Mouse (Mus musculus) small intestine, adult 10 weeks (tissue): Measurements from ENCODE around the gene Chst5. TPM values are rescaled to one million over a fixed set of nuclear protein-coding genes. Genes with fewer than 3 reads are reported as not detected.

Experiments
- polyA plus RNA-seq: library from polyadenylated mRNA; stranded (reverse); fragments of 350-450 nt; fragmentation: Illumina TruSeq; extraction: RNeasy Lipid Tissue Mini Kit (QIAGEN cat#74804); gene quantifications from one replicate; pipeline ENCODE4 v1.2.3, GENCODE M21; 2014; ENCODE audit warnings: low replicate concordance

The Chst5 gene
- not detected for polyA plus RNA-seq

GRCm38 (mm10) chr8:111909621-111910450, at the start of gene Chst5:
Chst5 (minus strand) TSS chr8:111910447.

GRCm38 (mm10) chr8:111940171-111941100, 30.2 kb upstream of the Chst5 start, which contains the start of gene Gabarapl2:
Gabarapl2 (plus strand) TSS chr8:111940703.

GRCm38 (mm10) chr8:111933348-111934076, 23.3 kb upstream of the Chst5 start, which contains the start of gene Tmem231:
Tmem231 (minus strand) TSS chr8:111933881.

DNA sequence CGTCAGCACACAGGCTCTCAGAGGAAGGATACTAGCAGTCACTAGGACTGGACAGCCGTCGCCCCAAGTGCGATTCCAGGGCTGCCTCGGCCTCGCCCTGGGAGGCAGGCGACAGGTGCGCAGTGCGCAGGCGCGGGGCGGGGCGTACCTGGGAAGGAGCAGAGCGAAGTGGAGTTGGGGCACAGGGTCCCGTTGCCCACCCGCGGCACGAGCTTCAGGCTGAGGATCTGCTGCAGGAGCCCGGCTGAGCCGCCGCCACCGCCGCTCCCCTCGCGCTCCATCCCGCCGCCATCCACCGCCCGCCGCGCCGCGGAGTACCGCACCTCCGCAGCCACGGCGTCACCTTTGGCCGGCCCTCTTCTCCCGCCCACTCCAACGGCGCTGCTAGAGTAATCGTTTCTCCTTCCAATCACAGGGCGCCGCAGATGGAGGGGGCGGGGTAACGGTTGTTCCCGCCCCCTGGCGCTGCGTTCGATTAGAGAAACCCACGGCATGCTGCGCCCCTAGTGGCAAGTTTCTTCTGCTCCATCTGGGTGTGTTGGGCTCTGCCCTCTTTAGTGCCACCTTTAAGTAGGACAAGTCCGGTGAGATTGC, 33.8 kb downstream of the Chst5 start, which contains the start of gene Tmem170:
Gene Tmem170 (minus strand): TSS at position 396 of the 594 bp plus-strand sequence.

GRCm38 (mm10) chr8:111853861-111854501, 56.3 kb downstream of the Chst5 start, which contains the start of gene Cfdp1:
Cfdp1 (minus strand) TSS chr8:111854291.

Other genes starting within 250 kb of the Chst5 start
- 21.4 TPM for gene Ctrb1, start 219.4 kb downstream of the Chst5 start, polyA plus RNA-seq
- gene Bcar1, start 166.6 kb downstream of the Chst5 start, polyA plus RNA-seq: 0.67 TPM
- 59.6 TPM for gene Cfdp1, start 56.2 kb downstream of the Chst5 start, polyA plus RNA-seq
- 41.7 TPM for gene Tmem170, start 33.7 kb downstream of the Chst5 start, polyA plus RNA-seq
- gene Tmem231, start 23.4 kb upstream of the Chst5 start, polyA plus RNA-seq: 0.52 TPM
- gene Gabarapl2, start 30.3 kb upstream of the Chst5 start, polyA plus RNA-seq: 154 TPM
- 1.2 TPM for gene Adat1, start 81.9 kb upstream of the Chst5 start, polyA plus RNA-seq
- gene Kars, start 100.9 kb upstream of the Chst5 start, polyA plus RNA-seq: 16.3 TPM
- 12.1 TPM for gene Terf2ip, start 101.0 kb upstream of the Chst5 start, polyA plus RNA-seq
- 2.2 TPM for gene Gm6793, start 104.6 kb upstream of the Chst5 start, polyA plus RNA-seq